Mouse (Mus musculus) heart, postnatal 0 days (tissue): ENCODE results near the gene Rps8. TPM values are rescaled to one million over a fixed set of nuclear protein-coding genes. Genes with fewer than 3 reads are reported as not detected.
A peak's percentile ranks its signal among the peaks of the same experiment; 100 is the strongest.

ENCODE experiments used
- ATAC-seq: fragments of 200-750 bp; cut with Nextera tagmentation; 2 replicates; pipeline ENCODE4 v1.8.0; 2017; ENCODE audit warnings: low read depth, moderate number of reproducible peaks, moderate library complexity; ENCODE audit not compliant: insufficient read depth
- DNase-seq: peaks from one replicate; pipeline ENCODE4 v3.0.0-alpha.2; 2016; ENCODE audit warnings: low spot score
- H3K27ac ChIP-seq: fragments of 300-500 bp; sonication (generic); 2 replicates; pipeline ENCODE4 v1.5.1; 2014; ENCODE audit warnings: low read depth, mild to moderate bottlenecking
- H3K27me3 ChIP-seq: fragments of 300-500 bp; sonication (generic); 2 replicates; pipeline ENCODE4 v1.6.1; 2014; ENCODE audit warnings: low read length, mixed read lengths; ENCODE audit not compliant: control insufficient read depth, insufficient read depth
- H3K36me3 ChIP-seq: fragments of 300-500 bp; sonication (generic); replicated peaks from 2 replicates; pipeline ENCODE4 v1.6.1; 2014; ENCODE audit warnings: low read length, mixed read lengths; ENCODE audit not compliant: control insufficient read depth, insufficient read depth
- H3K4me1 ChIP-seq: fragments of 300-500 bp; sonication (generic); 2 replicates; pipeline ENCODE4 v1.6.1; 2014; ENCODE audit warnings: antibody characterized with exemption; ENCODE audit not compliant: control insufficient read depth, insufficient read depth
- H3K4me2 ChIP-seq: fragments of 300-500 bp; sonication (generic); 2 replicates; pipeline ENCODE4 v1.6.1; 2014; ENCODE audit warnings: low read depth, mild to moderate bottlenecking, low read length, moderate library complexity
- H3K4me3 ChIP-seq: fragments of 300-500 bp; sonication (generic); 2 replicates; pipeline ENCODE4 v1.5.1; 2014; ENCODE audit warnings: low read depth, low read length
- H3K9ac ChIP-seq: fragments of 300-500 bp; sonication (generic); replicated peaks from 2 replicates; pipeline ENCODE4 v1.6.1; 2014; ENCODE audit warnings: low read depth, low read length, mixed read lengths
- H3K9me3 ChIP-seq: fragments of 300-500 bp; sonication (generic); replicated peaks from 2 replicates; pipeline ENCODE4 v1.6.1; 2016; ENCODE audit warnings: low read length; ENCODE audit not compliant: control insufficient read depth
- CTCF ChIP-seq: IDR thresholded peaks from 2 replicates; pipeline ENCODE4 v1.5.1; 2016; ENCODE audit warnings: antibody characterized with exemption, control low read depth, low read depth
- EP300 ChIP-seq: IDR thresholded peaks from 2 replicates; pipeline ENCODE4 v1.6.1; 2016; ENCODE audit warnings: antibody characterized with exemption, low read depth
- WGBS: fragments of 180-500 bp; shearing (Covaris S2); extraction: QIAGEN DNeasy Blood & Tissue Kit; methylation state at CpG from one replicate; pipeline ENCODE4 v1.1.7; 2014; 5-methylcytosine and 5-hydroxymethylcytosine counted together
- polyA plus RNA-seq: library from polyadenylated mRNA; unstranded; fragments of >200 nt; fragmentation: Nextera tagmentation; extraction: Ambion mirVana; gene quantifications from 2 replicates; pipeline ENCODE4 v1.2.1, GENCODE M21; 2015
- total RNA-seq: library from RNA; depleted of rRNA; stranded (reverse); fragments of >200 nt; gene quantifications from 2 replicates; pipeline ENCODE4 v1.2.3, GENCODE M21; 2014; ENCODE audit warnings: low replicate concordance

Rps8 gene
- total and polyA plus RNA-seq, 2 experiments from 2014 or later: 456 to 752 TPM

DNA sequence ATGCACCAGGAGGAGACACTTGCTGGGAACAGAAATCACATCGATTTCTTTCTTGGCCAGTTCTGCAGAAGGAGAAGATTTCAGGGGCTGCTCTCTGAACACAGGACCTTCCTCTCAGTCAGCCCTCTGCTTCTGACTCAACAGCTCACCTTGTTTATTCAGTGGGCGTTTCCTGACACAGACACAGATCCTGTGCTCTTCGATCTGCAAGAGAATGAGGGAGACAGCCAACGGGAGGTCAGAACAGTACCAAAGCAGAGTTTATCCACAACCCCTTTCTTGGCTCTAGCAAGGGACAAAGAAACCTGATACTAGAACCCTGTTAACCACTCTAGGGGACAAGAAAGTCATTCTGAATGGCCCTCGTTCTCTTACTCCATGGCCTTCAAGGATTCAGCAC, 13.9 kb upstream of the Rps8 start:
- Histone ChIP-seq H3K4me3 (no peak overlapping the region), H3K27ac (no peak overlapping the region), H3K27me3 (no peaks in the 10 kb centered on the region), H3K4me2 (no peak overlapping the region), H3K36me3 (peaks cover 85% of the 10 kb centered on the region), H3K4me1 (no peaks in the 10 kb centered on the region), H3K9me3 (no peaks in the 10 kb centered on the region), H3K9ac (no peak overlapping the region)
- DNase-seq (no peak), ATAC-seq (no peak)
- TF ChIP-seq CTCF: no peak
- TF ChIP-seq EP300: no peak
- WGBS: 90% methylated on average over 5 of the region's 5 CpGs

DNA sequence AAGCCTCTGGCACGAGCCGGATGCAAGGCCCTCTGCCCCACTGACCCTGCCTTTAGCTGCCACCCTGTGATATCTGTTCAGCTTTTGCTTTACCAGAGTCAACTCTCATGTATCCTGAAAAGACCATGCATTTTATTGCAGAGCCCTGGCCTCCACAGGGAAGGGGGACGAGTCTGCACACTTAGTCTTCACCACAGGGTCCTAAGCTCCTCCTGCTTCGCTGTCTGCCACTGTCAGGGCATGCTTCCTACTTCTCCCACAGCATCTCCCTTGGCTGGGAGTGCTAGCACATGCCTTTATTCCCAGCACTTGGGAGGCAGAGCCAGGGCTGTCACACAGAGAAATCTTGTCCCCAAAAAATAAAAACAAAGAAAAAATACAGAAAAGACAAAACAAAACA, 5.1 kb upstream of the Rps8 start:
- ATAC-seq (no peak), DNase-seq (no peak)
- Histone ChIP-seq H3K36me3 (peaks cover 59% of the 10 kb centered on the region), H3K9me3 (no peaks in the 10 kb centered on the region), H3K9ac (no peak overlapping the region), H3K4me3 (no peak overlapping the region), H3K4me2 (no peak overlapping the region), H3K27ac (no peak overlapping the region), H3K27me3 (no peaks in the 10 kb centered on the region), H3K4me1 (no peaks in the 10 kb centered on the region)
- WGBS: 83% methylated on average over 4 of the region's 4 CpGs
- TF ChIP-seq EP300: no peak
- TF ChIP-seq CTCF: no peak

DNA sequence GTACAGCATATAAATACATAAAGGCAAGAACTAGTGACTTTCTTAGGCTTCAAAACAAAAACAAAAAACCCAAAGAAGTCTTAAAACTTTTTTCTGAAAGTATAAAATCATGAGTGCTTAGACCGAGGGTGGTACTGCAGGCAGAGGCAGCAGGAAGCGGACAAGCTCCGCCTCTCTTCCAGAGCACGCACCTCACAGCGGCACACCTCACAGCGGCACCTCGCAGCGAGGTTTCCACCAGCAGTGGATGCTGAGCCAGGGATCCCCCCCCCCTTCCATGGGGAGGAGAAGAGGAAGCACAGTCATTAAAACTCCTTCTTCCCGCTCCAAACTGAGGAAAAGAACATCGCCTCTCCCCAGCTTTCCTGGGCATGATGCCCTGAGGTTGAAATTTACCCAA, 3.6 kb upstream of the Rps8 start:
- ATAC-seq (no peak), DNase-seq (no peak)
- no peak overlapping the region for H3K9ac ChIP-seq
- H3K36me3 ChIP-seq: peaks cover 44% of the 10 kb centered on the region
- H3K27ac ChIP-seq: no peak overlapping the region
- no peak overlapping the region for H3K4me2 ChIP-seq
- no peaks in the 10 kb centered on the region for H3K27me3 ChIP-seq
- WGBS: 83% methylated on average over 10 of the region's 10 CpGs
- no peak overlapping the region for H3K4me3 ChIP-seq
- no peaks in the 10 kb centered on the region for H3K9me3 ChIP-seq
- TF ChIP-seq EP300 (no peak), CTCF (no peak)
- H3K4me1 ChIP-seq: no peaks in the 10 kb centered on the region

DNA sequence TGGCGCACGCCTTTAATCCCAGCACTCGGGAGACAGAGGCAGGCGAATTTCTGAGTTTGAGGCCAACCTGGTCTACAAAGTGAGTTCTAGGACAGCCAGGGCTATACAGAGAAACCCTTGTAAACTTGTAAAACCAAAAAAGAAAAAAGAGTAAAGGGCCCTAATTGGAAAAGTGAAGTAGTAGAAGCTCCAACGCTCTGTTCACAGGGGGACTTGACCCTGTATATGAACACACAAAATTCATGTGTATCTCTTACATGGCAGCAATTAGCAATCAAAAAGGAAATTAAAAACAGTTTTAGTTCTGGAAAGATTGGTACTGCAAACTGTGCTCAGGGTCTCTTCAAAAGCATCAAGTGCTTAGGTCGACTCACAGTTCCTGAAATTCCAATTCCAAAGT, 329 bp upstream of the Rps8 start:
- Histone ChIP-seq H3K4me2 (peak overlapping the region; percentile 85), H3K4me3 (peak overlapping the region; percentile 63), H3K4me1 (peaks cover 7% of the 10 kb centered on the region; the same call in 1 of the 2 replicates), H3K27ac (peak overlapping the region; percentile 82; the same call in 1 of the 2 replicates), H3K27me3 (no peaks in the 10 kb centered on the region), H3K36me3 (peaks cover 50% of the 10 kb centered on the region), H3K9ac (0 out of 2 replicates have a peak overlapping the region, but pooled peaks have one; percentile 90), H3K9me3 (no peaks in the 10 kb centered on the region)
- no peak for DNase-seq
- 31% methylated on average over 6 of the region's 6 CpGs for WGBS
- ATAC-seq: no peak
- TF ChIP-seq EP300 (no peak), CTCF (no peak)

DNA sequence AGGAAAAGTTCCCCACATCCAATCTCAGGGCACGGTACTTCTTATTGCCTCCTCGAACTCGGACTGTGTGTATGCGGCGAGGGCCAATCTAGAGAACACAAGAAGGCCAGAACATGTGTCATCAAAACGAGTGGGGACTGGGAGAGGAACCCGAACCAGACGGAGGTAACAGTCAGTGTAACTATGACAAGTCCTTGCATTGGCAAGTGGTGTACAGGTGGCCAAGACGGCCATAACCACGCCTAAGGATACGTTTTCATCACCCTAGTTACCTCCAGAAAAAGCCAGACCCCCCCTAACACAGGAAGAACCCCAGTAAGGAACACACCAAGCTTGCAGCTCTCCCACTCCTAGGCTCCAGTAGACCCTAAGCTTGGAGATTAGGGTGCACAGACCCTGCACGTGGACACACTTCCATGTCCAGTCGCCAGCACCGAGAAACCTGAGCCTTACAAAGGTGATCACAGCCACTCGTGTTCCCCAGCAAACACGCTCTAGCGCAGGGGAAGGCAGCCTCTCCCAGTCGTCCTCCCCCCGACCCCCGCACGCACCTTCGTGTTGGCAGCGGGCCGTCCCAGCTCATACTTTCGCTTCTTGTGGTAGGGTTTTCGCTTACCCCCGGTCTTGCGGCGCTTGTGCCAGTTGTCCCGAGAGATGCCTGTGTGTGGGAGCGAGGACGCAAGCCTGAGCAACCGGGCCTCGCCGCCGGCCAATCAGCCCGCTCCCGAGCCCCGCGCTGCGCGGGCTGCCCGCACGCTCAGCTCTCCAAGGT, 837 bp downstream of the Rps8 start:
- TF ChIP-seq CTCF: no peak
- no peak for TF ChIP-seq EP300
- ATAC-seq: 0 out of 2 replicates have a peak, but pooled peaks have one; percentile 2
- Histone ChIP-seq H3K9me3 (no peaks in the 10 kb centered on the region), H3K36me3 (peaks cover 51% of the 10 kb centered on the region), H3K4me1 (peaks cover 7% of the 10 kb centered on the region; the same call in 1 of the 2 replicates), H3K27me3 (no peaks in the 10 kb centered on the region), H3K27ac (peak overlapping the region; percentile 82), H3K4me2 (peak overlapping the region; percentile 85), H3K4me3 (peak overlapping the region; percentile 63), H3K9ac (peak overlapping the region; percentile 90)
- DNase-seq: no peak
- 1% methylated on average over 44 of the region's 44 CpGs for WGBS

DNA sequence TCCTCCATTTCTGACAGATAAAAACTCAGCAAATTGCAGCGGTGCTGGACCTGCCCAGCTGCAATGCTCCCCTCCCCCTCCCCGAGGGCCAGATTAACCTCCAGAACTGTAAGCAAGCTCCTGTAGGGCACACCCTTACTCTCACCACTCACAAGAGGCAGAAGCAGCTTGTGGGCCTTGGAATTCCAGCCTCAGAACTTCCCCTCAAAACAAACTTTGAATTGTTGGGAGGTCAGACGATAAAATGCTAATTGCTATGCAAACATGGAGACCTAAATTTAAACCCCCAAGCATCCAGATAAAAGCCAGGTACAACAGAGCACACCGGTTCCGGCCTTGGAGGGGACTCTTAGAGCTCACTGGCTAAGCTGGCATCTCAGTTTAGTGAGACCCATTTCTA, 3.3 kb downstream of the Rps8 start:
- H3K4me1 ChIP-seq: peaks cover 7% of the 10 kb centered on the region; the same call in 1 of the 2 replicates
- WGBS: 62% methylated on average over 5 of the region's 5 CpGs
- DNase-seq (no peak), ATAC-seq (no peak)
- TF ChIP-seq CTCF (no peak), EP300 (no peak)
- no peaks in the 10 kb centered on the region for H3K9me3 ChIP-seq
- no peak overlapping the region for H3K4me3 ChIP-seq
- H3K27me3 ChIP-seq: no peaks in the 10 kb centered on the region
- peak overlapping the region; percentile 29 for H3K9ac ChIP-seq
- peaks cover 48% of the 10 kb centered on the region for H3K36me3 ChIP-seq
- H3K27ac ChIP-seq: no peak overlapping the region
- H3K4me2 ChIP-seq: no peak overlapping the region
